Mouse (Mus musculus) myocyte (in vitro differentiated cells): ENCODE measurements at regions not wholly inside any gene's neighbourhood (a gene's known extent, or its start where the extent isn't known, plus 50 kb on each side); places are given as distances from the start of the nearest gene placed in this dataset.

Experiments used
- H3K27me3 ChIP-seq: one replicate; pipeline ENCODE4 v1.6.1; 2011; ENCODE audit not compliant: control insufficient read depth, insufficient read depth, insufficient read length
- H3K36me3 ChIP-seq: one replicate; pipeline ENCODE4 v1.6.1; 2011; ENCODE audit not compliant: control insufficient read depth, insufficient read depth
- H3K4me2 ChIP-seq: one replicate; pipeline ENCODE4 v1.6.1; 2011; ENCODE audit warnings: low read depth, control low read depth
- H3K4me3 ChIP-seq: one replicate; pipeline ENCODE4 v1.5.1; 2011; ENCODE audit warnings: mild to moderate bottlenecking, control low read depth, moderate library complexity
- H3K79me2 ChIP-seq: one replicate; pipeline ENCODE4 v1.6.1; 2011; ENCODE audit not compliant: control insufficient read depth, insufficient read depth
- H3ac ChIP-seq: one replicate; pipeline ENCODE4 v1.6.1; 2011; ENCODE audit not compliant: control insufficient read depth, insufficient read length
- CEBPB ChIP-seq: IDR thresholded peaks from 2 replicates; pipeline ENCODE4 v1.6.1; 2011; ENCODE audit warnings: mild to moderate bottlenecking, moderate library complexity; ENCODE audit not compliant: poor library complexity, insufficient read depth, severe bottlenecking
- E2F4 ChIP-seq: IDR thresholded peaks from one replicate; pipeline ENCODE4 v1.6.1; 2011; ENCODE audit warnings: mild to moderate bottlenecking, control low read depth, moderate library complexity; ENCODE audit not compliant: insufficient read depth
- MAX ChIP-seq: IDR thresholded peaks from one replicate; pipeline ENCODE4 v1.6.1; 2011; ENCODE audit warnings: low read depth, mild to moderate bottlenecking, control low read depth
- MYOD1 ChIP-seq, 3 experiments: IDR thresholded peaks; one replicate each; pipeline ENCODE4 v1.6.1; 2011; ENCODE audit warnings: control low read depth in 2 of 3, low read depth in 2 of 3, mild to moderate bottlenecking in 2 of 3, moderate library complexity in 1 of 3; ENCODE audit not compliant: insufficient read length in 2 of 3, control insufficient read depth in 1 of 3
- MYOG ChIP-seq, 3 experiments: IDR thresholded peaks; one replicate each; pipeline ENCODE4 v1.6.1; 2011; ENCODE audit warnings: control low read depth in 2 of 3, low read depth in 2 of 3, mild to moderate bottlenecking in 2 of 3; ENCODE audit not compliant: insufficient read length in 2 of 3, control insufficient read depth in 1 of 3, insufficient read depth in 1 of 3
- POLR2A ChIP-seq: IDR thresholded peaks from one replicate; pipeline ENCODE4 v1.6.1; 2011; ENCODE audit warnings: low read depth, mild to moderate bottlenecking, control low read depth, moderate library complexity; ENCODE audit not compliant: insufficient read length
- POLR2AphosphoS2 ChIP-seq: IDR thresholded peaks from one replicate; pipeline ENCODE4 v1.6.1; 2011; ENCODE audit warnings: low read depth, control low read depth; ENCODE audit not compliant: insufficient read length
- REST ChIP-seq: IDR thresholded peaks from one replicate; pipeline ENCODE4 v1.6.1; 2011; ENCODE audit warnings: mild to moderate bottlenecking, control low read depth, moderate library complexity; ENCODE audit not compliant: insufficient read depth, insufficient read length
- SRF ChIP-seq: IDR thresholded peaks from one replicate; pipeline ENCODE4 v1.6.1; 2011; ENCODE audit warnings: low read depth; ENCODE audit not compliant: control insufficient read depth, insufficient read length
- TCF12 ChIP-seq: IDR thresholded peaks from one replicate; pipeline ENCODE4 v1.6.1; 2011; ENCODE audit warnings: mild to moderate bottlenecking, control low read depth; ENCODE audit not compliant: poor library complexity, insufficient read depth, severe bottlenecking
- TCF3 ChIP-seq: IDR thresholded peaks from one replicate; pipeline ENCODE4 v1.6.1; 2011; ENCODE audit warnings: low read depth, control low read depth; ENCODE audit not compliant: insufficient read length
- USF1 ChIP-seq: IDR thresholded peaks from one replicate; pipeline ENCODE4 v1.6.1; 2011; ENCODE audit warnings: low read depth, mild to moderate bottlenecking, control low read depth, moderate library complexity

DNA sequence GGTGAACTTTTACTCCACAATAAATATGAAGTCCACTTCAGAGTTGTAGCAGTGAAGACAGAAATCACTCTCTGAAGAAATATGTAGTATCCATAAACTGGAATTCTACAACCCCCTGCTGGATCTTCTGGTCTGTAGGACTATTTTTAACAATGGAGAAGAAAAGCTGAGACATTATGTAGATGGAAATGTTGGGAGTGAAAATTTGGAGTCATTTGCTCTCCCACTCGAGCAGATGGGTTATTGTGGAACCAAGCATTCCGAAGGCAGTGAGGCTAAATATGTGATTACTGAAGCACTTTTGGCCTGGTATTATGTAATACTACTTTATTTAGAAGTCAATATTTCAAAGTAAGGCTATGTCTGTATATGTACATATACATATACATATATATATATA, 195.0 kb upstream of the Atp10a start:
- TF ChIP-seq USF1 (no peak), POLR2A (no peak)
- H3K4me2 ChIP-seq = no peak overlapping the region
- no peaks in the 10 kb centered on the region for H3K27me3 ChIP-seq
- no peaks in the 10 kb centered on the region for H3K79me2 ChIP-seq
- no peak overlapping the region for H3ac ChIP-seq
- no peaks in the 10 kb centered on the region for H3K36me3 ChIP-seq
- no peak overlapping the region for H3K4me3 ChIP-seq

DNA sequence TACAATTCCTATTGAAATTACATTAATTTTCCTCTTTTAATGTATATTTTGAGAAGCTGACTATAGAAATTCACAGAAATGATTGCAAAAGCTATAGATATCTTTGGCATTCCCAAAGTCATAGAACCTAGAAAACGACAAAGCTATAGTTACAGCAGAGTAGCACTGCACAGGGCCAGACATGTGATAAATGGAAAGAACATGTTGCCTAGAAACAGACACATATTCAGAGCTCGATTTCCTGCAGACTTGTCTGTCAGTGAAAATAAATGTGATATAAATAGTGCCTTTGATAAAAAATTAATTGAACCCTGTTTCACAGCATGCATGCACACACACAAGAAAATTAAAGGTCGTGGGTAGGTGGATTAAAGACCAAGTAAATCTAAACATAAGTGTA, 182.8 kb upstream of the Atp10a start:
- no peak overlapping the region for H3K4me2 ChIP-seq
- H3K4me3 ChIP-seq = no peak overlapping the region
- no peaks in the 10 kb centered on the region for H3K36me3 ChIP-seq
- H3ac ChIP-seq = no peak overlapping the region
- H3K79me2 ChIP-seq = no peaks in the 10 kb centered on the region
- H3K27me3 ChIP-seq = no peaks in the 10 kb centered on the region
- TF ChIP-seq POLR2A = no peak
- TF ChIP-seq USF1 = no peak
- no peak for TF ChIP-seq REST
- TF ChIP-seq POLR2AphosphoS2 = no peak
- TF ChIP-seq SRF = no peak

DNA sequence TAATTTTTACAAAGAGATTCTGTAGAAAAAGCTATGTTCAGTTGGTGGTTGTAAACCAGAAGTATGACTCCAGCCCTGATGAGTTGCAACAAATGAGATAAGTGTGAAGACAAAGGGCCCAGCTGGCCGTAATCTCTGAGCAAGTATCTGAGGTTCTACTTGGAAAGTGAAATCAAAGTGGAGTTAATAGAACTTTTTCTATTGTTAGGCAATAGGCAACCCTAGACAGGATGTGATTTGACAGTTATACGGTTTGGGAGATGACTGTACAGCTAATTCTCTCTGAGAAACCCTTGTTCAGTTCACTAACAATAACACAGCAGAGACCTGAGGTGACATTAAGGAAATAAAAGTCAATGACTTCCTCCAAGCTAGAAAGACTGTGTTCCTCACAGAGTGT, 180.8 kb upstream of the Atp10a start:
- Histone ChIP-seq H3K27me3 (no peaks in the 10 kb centered on the region), H3ac (no peak overlapping the region), H3K4me3 (no peak overlapping the region), H3K79me2 (no peaks in the 10 kb centered on the region), H3K36me3 (no peaks in the 10 kb centered on the region), H3K4me2 (no peak overlapping the region)
- TF ChIP-seq MYOD1 (IDR thresholded peaks at IDR 0.05; ENCODE audit: control insufficient read depth in 1 of 3, insufficient read length in 2 of 3, low read depth in 2 of 3) (no peak), USF1 (no peak), E2F4 (no peak), CEBPB (peak; percentile 47; the same call in 1 of the 2 replicates)

DNA sequence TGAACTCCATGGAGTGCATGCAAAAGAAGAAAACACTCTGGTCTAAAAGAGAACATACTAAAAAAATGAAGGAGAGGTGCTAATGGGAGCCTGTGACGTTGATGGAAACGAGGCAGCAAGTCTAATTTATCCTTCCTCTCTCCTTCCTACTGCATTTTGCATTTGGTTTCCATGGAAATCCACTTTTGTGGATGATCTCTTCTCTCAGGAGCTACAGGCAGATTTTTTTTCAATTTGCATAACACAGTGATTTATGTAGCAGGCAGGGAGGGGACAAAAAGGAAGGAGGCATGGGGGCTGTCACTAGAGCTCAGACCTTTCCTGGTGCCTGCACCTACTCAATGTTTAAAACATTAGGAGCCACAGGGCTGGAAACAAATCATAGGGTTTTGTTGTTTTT, 167.7 kb upstream of the Atp10a start:
- Histone ChIP-seq H3K27me3 (no peaks in the 10 kb centered on the region), H3K4me2 (no peak overlapping the region), H3ac (no peak overlapping the region), H3K36me3 (no peaks in the 10 kb centered on the region), H3K4me3 (no peak overlapping the region), H3K79me2 (no peaks in the 10 kb centered on the region)
- TF ChIP-seq MAX (no peak), REST (no peak), POLR2A (no peak), POLR2AphosphoS2 (no peak), SRF (no peak), USF1 (no peak), TCF12 (no peak), CEBPB (no peak), E2F4 (no peak), MYOG (IDR thresholded peaks at IDR 0.05; ENCODE audit: control insufficient read depth in 1 of 3, insufficient read depth in 1 of 3, insufficient read length in 2 of 3, low read depth in 2 of 3) (no peak), MYOD1 (IDR thresholded peaks at IDR 0.05; ENCODE audit: control insufficient read depth in 1 of 3, insufficient read length in 2 of 3, low read depth in 2 of 3) (no peak), TCF3 (no peak)
